Mouse (Mus musculus) cerebellum, adult 11 months (tissue): Measurements from ENCODE around the gene Astn1.

Experiments used
- DNase-seq: peaks from one replicate; pipeline ENCODE4 v3.0.0; 2022

Astn1 gene

GRCm38 (mm10) chr1:158633441-158633840 is 271.4 kb downstream of the Astn1 start:
- no peak for DNase-seq

- peak; percentile 16 for DNase-seq
Measured at GRCm38 (mm10) chr1:158641306-158641705, 279.2 kb downstream of the Astn1 start.

- DNase-seq: no peak
Measured at GRCm38 (mm10) chr1:158642247-158642646, 280.2 kb downstream of the Astn1 start.

- no peak for DNase-seq
Measured at GRCm38 (mm10) chr1:158652799-158653198, 290.7 kb downstream of the Astn1 start.

GRCm38 (mm10) chr1:158653808-158654520 is 291.9 kb downstream of the Astn1 start:
- peak; percentile 30 for DNase-seq

- no peak for DNase-seq
Measured at GRCm38 (mm10) chr1:158654571-158655205, 292.6 kb downstream of the Astn1 start.

- no peak for DNase-seq
Measured at GRCm38 (mm10) chr1:158656986-158657385, 294.9 kb downstream of the Astn1 start.

GRCm38 (mm10) chr1:158666001-158666400 is 303.9 kb downstream of the Astn1 start:
- no peak for DNase-seq

GRCm38 (mm10) chr1:158669971-158670592 is 308.0 kb downstream of the Astn1 start:
- DNase-seq: peak; percentile 25

GRCm38 (mm10) chr1:158687726-158688125 is 325.7 kb downstream of the Astn1 start:
- no peak for DNase-seq

- no peak for DNase-seq
Measured at GRCm38 (mm10) chr1:158697423-158697822, 335.4 kb downstream of the Astn1 start.

- no peak for DNase-seq
Measured at GRCm38 (mm10) chr1:158697859-158698569, 335.9 kb downstream of the Astn1 start.

GRCm38 (mm10) chr1:158699276-158699675 is 337.2 kb downstream of the Astn1 start:
- DNase-seq: no peak

GRCm38 (mm10) chr1:158700147-158700546 is 338.1 kb downstream of the Astn1 start:
- DNase-seq: no peak

- DNase-seq: no peak
Measured at GRCm38 (mm10) chr1:158701336-158701735, 339.3 kb downstream of the Astn1 start.

GRCm38 (mm10) chr1:158713301-158714095 is 351.4 kb downstream of the Astn1 start:
- DNase-seq: peak; percentile 16

GRCm38 (mm10) chr1:158732868-158733496 is 370.9 kb downstream of the Astn1 start:
- DNase-seq: no peak

- DNase-seq: no peak
Measured at GRCm38 (mm10) chr1:158739132-158739919, 377.3 kb downstream of the Astn1 start.

GRCm38 (mm10) chr1:158740161-158740766 is 378.2 kb downstream of the Astn1 start:
- DNase-seq: no peak

GRCm38 (mm10) chr1:158740949-158741348 is 378.9 kb downstream of the Astn1 start:
- no peak for DNase-seq
